ENCODE assay signal across 7 mouse cellular contexts in the genomic region with DNA sequence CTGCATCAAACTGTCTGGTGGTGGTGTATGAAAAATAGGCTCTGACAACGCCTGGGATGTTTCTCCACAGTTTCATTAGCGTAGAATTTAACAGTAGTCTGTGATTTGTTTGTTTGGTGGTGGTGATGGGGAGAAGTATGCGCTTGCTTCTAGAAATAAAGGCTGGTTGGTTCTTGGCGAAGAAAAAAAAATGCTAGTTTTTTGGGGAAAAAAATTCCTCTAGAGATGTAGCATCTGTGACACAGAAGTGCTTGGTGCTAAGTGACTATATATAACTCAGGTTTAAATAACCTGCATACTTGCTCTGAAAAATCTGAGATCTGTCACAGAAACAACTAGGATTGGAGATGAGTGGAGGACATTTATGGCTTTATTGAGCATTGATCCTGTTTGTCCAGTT. TPM values are rescaled to one million over a fixed set of nuclear protein-coding genes. Genes with fewer than 3 reads are reported as not detected.
A peak's percentile ranks its signal among the peaks of the same experiment; 100 is the strongest.
DNase-seq lines count a peak whose midpoint lies in the region; ATAC-seq lines count a peak whose summit lies in the region.

No protein-coding gene starts in this region.

- H3K9ac ChIP-seq in liver, embryonic 11.5 days (ENCODE audit: low read depth, low read length), result no peak overlapping the region
- peak overlapping the region; percentile 88 for H3K9ac ChIP-seq in forebrain, embryonic 13.5 days
- no peak overlapping the region; the same call in 1 of the 2 replicates for H3K9ac ChIP-seq in limb, embryonic 13.5 days
- no peak overlapping the region for H3K9ac ChIP-seq in stomach, embryonic 14.5 days (replicated peaks; ENCODE audit: low read depth, low read length)

- peaks cover 12% of the 10 kb centered on the region; the same call in 1 of the 2 replicates for H3K4me1 ChIP-seq in liver, embryonic 11.5 days (replicated peaks; ENCODE audit: control insufficient read depth, insufficient read depth, low read length)
- peaks cover 15% of the 10 kb centered on the region; the same call in 1 of the 2 replicates for H3K4me1 ChIP-seq in forebrain, embryonic 13.5 days
- H3K4me1 ChIP-seq in limb, embryonic 13.5 days, result peaks cover 58% of the 10 kb centered on the region
- H3K4me1 ChIP-seq in stomach, embryonic 14.5 days (ENCODE audit: control insufficient read depth, insufficient read depth, low read length), result peaks cover 22% of the 10 kb centered on the region

- ATAC-seq in liver, embryonic 11.5 days (replicated peaks; ENCODE audit: low FRiP score), result no peak
- no peak for ATAC-seq in forebrain, embryonic 13.5 days
- ATAC-seq in limb, embryonic 13.5 days (ENCODE audit: low FRiP score, low read depth), result no peak
- no peak for ATAC-seq in stomach, embryonic 14.5 days (ENCODE audit: insufficient number of reproducible peaks, insufficient read depth, low FRiP score, low read depth)

- H3K4me3 ChIP-seq in liver, embryonic 11.5 days (ENCODE audit: low read depth, low read length), result peak overlapping the region; percentile 79
- H3K4me3 ChIP-seq in forebrain, embryonic 13.5 days, result peak overlapping the region; percentile 85
- peak overlapping the region; percentile 87 for H3K4me3 ChIP-seq in limb, embryonic 13.5 days
- peak overlapping the region; percentile 92 for H3K4me3 ChIP-seq in stomach, embryonic 14.5 days (ENCODE audit: low read depth, low read length)

- no peaks in the 10 kb centered on the region for H3K36me3 ChIP-seq in liver, embryonic 11.5 days (ENCODE audit: control insufficient read depth, insufficient read depth, low read length)
- H3K36me3 ChIP-seq in forebrain, embryonic 13.5 days (ENCODE audit: poor library complexity, severe bottlenecking), result no peaks in the 10 kb centered on the region
- no peaks in the 10 kb centered on the region for H3K36me3 ChIP-seq in limb, embryonic 13.5 days
- H3K36me3 ChIP-seq in stomach, embryonic 14.5 days (ENCODE audit: control insufficient read depth, insufficient read depth, low read length), result no peaks in the 10 kb centered on the region

- 31% methylated on average over 4 of the region's 4 CpGs for WGBS in liver, embryonic 11.5 days
- WGBS in forebrain, embryonic 13.5 days, result 32% methylated on average over 4 of the region's 4 CpGs
- WGBS in limb, embryonic 13.5 days, result 24% methylated on average over 4 of the region's 4 CpGs
- 29% methylated on average over 4 of the region's 4 CpGs for WGBS in stomach, embryonic 14.5 days

- no peak for DNase-seq in liver, embryonic 11.5 days (ENCODE audit: low spot score)
- no peak for DNase-seq in liver
- no peak for DNase-seq in right cerebral cortex, postnatal 25 days
- DNase-seq in ovary, postnatal 10 days (ENCODE audit: low spot score), result no peak

- no peaks in the 10 kb centered on the region for H3K9me3 ChIP-seq in liver, embryonic 11.5 days (ENCODE audit: control insufficient read depth, low read length)
- no peaks in the 10 kb centered on the region for H3K9me3 ChIP-seq in forebrain, embryonic 13.5 days (replicated peaks)
- no peaks in the 10 kb centered on the region for H3K9me3 ChIP-seq in limb, embryonic 13.5 days
- no peaks in the 10 kb centered on the region for H3K9me3 ChIP-seq in stomach, embryonic 14.5 days (ENCODE audit: control insufficient read depth, low read depth, low read length)

- H3K27ac ChIP-seq in liver, embryonic 11.5 days (ENCODE audit: low read depth, low read length), result no peak overlapping the region
- no peak overlapping the region for H3K27ac ChIP-seq in forebrain, embryonic 13.5 days
- no peak overlapping the region for H3K27ac ChIP-seq in limb, embryonic 13.5 days
- no peak overlapping the region for H3K27ac ChIP-seq in stomach, embryonic 14.5 days (ENCODE audit: low read length)

- H3K27me3 ChIP-seq in liver, embryonic 11.5 days (replicated peaks; ENCODE audit: control insufficient read depth, insufficient read depth, low read length), result peaks cover 22% of the 10 kb centered on the region
- H3K27me3 ChIP-seq in forebrain, embryonic 13.5 days, result peaks cover 3% of the 10 kb centered on the region; the same call in 1 of the 2 replicates
- no peaks in the 10 kb centered on the region for H3K27me3 ChIP-seq in limb, embryonic 13.5 days
- no peaks in the 10 kb centered on the region for H3K27me3 ChIP-seq in stomach, embryonic 14.5 days (ENCODE audit: control insufficient read depth, insufficient read depth, low read length)

- H3K4me2 ChIP-seq in liver, embryonic 11.5 days, result peak overlapping the region; percentile 98
- peak overlapping the region; percentile 98 for H3K4me2 ChIP-seq in forebrain, embryonic 13.5 days
- H3K4me2 ChIP-seq in limb, embryonic 13.5 days (replicated peaks), result peak overlapping the region; percentile 99
- H3K4me2 ChIP-seq in stomach, embryonic 14.5 days (replicated peaks; ENCODE audit: low read depth, low read length), result peak overlapping the region; percentile 97

RNA-seq across cellular contexts. Expression of a gene that starts 1.5 kb away (rescaled TPM):
- polyA plus RNA-seq in liver, embryonic 11.5 days (2014; fragmentation: Nextera tagmentation; extraction: Ambion mirVana), result 19.2 and 20.8 TPM in 2 replicates
- 9.5 and 11.5 TPM in 2 replicates for polyA plus RNA-seq in forebrain, embryonic 13.5 days (2015; fragmentation: Nextera tagmentation; extraction: Ambion mirVana)
- polyA plus RNA-seq in limb, embryonic 13.5 days (2015; fragmentation: Nextera tagmentation; extraction: Ambion mirVana), result 29.7 and 30.9 TPM in 2 replicates
- 39.4 and 60.7 TPM in 2 replicates for polyA plus RNA-seq in stomach, embryonic 14.5 days (2014; fragmentation: Nextera tagmentation; extraction: Ambion mirVana)
